Mouse (Mus musculus) ovary, postnatal 36 days (tissue): ENCODE measurements at regions not wholly inside any gene's neighbourhood (a gene's known extent, or its start where the extent isn't known, plus 50 kb on each side); places are given as distances from the start of the nearest gene placed in this dataset.
A peak's percentile ranks its signal among the peaks of the same experiment; 100 is the strongest.
"Not testable (repeated sequence)": the region's sequence is repeated elsewhere in the genome, so short reads cannot be mapped to it uniquely, and the experiment has no call there.

Source experiments
- DNase-seq: peaks from one replicate; pipeline ENCODE4 v3.0.0; 2022; ENCODE audit warnings: low spot score, mixed read lengths

- no peak for DNase-seq
Measured at GRCm38 (mm10) chr4:4335216-4335615, 257.9 kb upstream of the Sdr16c6 start.

DNA sequence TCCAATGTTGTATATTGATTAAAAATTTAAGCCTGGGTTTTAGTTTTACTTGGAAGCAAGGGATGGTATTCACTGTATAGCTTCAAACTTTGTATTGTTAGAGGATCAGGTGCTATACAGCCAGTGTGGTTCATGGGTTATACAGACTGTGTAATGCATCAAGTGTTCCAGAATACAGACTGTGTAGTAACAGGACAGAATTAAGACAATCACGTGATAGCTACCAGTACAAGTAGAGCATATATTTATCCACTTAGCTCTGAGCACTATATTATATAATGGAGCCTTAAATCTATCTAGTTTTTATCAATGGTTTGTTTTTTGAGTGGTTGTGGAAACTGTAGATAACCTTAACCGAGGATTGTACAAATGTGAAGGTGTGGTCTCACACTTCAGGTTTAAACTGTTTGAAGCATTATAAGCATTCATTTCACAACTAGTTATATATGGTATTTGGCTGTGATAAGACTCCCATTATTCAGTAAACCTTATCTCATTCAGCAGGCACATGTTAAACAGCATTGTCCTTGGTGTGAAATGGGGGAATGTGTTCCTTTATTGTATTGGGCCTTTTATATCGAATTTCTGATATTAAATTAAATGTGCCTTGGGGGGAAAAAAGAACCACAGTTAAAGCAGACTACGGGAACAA lies 256.3 kb upstream of the Sdr16c6 start:
- DNase-seq: no peak

DNA sequence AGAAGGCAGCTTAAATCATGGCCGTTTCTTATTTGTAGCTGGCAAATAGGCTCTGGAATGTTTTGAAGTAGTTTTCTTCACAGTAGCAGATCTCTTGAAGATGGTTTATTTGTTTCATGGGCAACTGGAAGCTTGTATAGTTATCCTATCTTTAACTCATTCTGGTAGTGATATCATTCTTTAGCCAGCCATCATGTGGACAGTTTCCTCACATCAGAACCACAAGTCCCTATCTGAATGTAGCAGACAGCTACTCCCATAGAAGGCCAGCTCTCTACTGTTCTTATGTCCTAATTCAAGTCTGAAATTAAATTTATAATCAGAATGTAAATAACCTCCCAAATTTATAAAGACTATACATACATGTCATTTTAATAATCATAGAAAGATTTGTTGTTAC lies 253.8 kb upstream of the Sdr16c6 start:
- DNase-seq: no peak

DNA sequence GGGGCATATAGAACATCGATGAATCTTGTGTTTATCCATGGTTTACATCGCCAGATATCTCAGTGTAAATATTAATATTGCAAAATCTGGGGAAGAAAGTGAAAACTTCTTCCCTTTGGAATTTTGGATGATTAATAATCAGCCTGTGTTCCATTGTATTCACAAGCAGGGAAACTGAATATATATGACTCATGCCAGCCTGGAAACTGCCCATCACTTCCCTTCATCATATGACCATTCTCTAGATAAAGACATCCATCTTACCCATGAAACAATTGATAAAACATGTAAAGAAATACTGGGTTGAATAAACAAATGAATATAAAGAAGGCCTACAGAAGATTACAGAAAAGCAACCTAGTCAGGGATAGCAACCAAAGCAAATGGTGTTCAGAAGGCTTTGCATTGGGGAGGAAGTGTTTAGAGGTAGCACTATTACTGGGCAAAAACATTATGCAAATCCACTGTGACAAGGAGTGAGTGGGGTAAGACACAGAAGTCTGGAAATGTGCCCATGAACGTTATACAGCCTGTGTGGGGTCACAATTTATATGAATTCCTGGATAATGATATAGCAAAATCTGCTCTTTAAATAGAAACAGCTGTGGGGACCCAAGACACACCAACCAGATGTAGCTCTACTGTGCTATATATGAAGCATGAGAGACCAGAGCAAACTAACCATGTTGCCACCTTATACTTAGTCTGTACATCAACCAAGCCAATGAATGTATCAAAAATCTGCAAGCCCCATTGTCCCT lies 238.5 kb upstream of the Sdr16c6 start:
- no peak for DNase-seq

DNA sequence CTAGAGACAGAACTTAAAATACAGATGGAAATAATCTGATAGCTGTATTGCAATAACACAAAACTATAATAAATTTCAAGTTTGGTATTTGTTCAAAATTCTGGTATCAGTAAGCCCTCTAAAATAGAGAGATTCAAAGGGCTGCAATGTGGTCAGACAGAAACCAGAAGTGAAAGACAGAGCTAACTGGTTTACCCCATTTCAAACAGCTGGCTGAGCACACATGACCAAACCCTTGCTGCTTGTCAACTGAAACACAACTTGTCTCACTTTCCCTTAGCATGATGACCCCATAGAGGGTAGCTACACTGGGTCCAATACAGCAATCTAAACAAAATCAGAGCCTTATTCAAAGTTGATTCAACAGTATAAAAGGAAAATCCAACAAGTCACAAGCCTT lies 234.2 kb upstream of the Sdr16c6 start:
- no peak for DNase-seq

GRCm38 (mm10) chr4:4306922-4307321 lies 229.6 kb upstream of the Sdr16c6 start:
- DNase-seq: no peak

DNA sequence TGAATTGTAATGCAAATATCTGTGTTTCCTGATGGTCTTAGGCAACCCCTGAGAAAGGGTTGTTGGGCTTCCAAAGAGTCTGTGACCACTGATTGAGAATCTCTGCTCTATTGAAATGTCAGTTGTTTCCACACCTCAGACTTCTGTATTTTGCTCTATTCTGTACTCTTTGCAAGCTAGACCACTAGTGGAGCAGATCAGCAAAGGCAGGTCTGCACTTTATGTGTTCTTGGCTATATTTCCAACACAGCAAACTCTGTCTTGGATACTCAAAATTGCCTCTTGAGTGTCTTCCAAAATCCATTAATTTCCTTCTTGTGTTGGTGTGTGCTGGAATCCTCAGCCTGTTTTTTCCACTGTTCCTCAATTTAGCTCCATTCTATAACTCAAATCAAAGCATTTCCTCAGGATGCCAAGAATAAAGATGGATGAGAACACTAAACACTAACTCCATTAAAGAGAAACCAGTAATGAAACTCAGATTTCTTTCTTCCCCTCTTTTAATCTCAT lies 228.5 kb upstream of the Sdr16c6 start:
- DNase-seq: no peak

DNA sequence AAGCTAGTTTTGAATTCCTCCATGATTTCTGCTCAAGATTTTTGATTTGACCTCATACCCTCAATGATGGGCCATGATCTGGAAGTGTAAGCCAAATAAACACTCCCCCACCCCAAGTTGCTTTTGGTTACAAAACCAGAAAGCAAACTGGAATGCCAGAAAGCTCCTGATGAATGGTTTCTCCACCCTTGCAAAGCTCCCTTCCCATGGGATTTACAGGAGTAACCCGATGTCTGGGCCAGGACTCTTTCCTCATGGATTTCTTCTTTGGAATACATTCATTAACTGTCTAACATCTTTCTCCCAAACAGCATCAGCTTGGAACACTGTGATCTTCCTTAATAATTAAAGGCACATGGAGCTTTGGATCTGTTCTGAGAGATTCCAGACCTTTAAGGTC lies 227.3 kb upstream of the Sdr16c6 start:
- no peak for DNase-seq

DNA sequence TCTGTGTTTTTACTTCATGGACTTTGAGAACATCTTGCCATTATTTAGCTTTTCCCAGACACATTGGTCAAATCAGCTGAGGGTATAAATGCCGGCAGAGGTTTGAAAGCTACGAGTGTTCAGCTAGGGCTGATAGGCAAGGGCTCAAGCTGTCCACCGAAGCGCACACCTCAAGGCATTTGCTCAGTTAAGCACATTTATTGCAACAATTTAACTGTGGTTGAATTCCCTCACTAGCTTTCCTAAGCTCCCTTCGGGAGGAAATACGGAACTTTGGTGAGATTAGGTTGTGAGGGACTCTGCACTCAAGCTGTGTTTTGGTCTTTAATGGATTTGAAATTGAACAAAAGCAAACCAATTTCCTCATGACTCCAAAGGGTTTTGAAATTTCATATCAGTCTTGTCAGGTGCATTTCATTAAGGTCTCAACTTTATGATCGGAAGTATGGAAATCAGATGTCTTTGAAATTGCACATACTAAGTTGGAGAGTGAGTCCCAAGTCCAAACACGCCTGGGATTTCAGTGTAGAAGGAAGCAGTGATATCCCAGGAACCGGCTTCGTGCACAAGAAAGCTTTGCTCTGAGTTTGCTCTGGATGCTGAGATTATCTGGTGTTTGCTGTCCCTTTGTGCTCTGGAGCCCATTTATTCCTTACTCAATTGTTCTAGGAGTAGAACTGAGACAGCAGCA lies 223.0 kb upstream of the Sdr16c6 start:
- DNase-seq: no peak

DNA sequence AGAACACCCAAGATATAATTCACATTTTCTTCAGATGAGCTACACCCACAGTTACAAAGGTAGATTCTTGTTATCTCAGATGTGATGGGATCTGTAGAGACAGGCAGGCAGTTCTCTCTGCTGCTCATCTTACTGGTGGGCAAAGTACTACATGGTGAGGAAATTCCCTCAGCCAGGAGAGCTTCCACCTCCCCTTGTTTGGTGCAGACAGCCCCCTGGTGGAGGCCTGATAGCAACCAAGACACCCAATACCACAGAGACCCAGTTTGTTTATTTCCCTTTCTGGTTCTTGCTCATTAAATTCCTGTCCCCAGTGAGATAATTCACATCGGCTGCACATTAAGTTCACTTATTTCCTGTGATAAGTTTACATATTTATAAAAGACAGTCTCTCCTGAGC lies 222.3 kb upstream of the Sdr16c6 start:
- DNase-seq: peak; percentile 39

DNA sequence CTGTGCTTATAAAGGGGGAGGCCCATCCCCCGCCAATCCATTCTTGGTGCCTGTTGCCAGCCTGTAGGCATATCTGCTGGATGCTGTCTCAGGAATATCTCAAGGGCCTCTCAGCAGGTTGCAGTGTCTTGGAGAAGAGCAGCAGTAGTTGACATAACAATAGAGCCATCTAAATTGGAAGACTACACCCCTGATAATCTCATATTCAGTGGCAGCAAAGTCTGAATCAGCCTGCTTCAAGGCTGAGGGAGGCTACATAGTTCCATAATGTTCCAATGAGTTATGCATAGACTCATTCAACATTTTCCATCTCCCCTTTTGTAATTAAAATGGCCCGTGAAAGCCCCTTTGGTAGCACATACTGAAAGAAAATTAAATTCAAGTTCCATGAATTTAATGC lies 172.3 kb upstream of the Sdr16c6 start:
- no peak for DNase-seq

DNA sequence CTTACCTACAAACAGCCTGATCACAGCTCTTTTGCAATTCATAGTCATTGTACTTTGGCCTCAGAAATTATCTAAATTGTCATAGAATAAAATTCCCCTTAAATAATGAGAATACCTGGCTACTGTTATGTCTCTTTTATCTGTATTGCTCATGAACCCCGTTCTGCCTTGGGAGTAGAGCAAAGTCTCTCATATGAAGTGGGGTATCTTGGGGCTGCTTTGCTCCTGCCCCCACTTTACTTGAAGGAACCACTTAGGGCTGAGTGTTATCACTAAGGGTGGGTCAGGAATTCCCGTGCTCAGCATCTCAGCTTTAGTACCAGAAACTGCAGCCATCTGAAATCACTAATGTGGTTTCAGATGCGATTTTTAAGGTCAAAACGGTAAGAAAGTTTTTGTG lies 170.3 kb upstream of the Sdr16c6 start:
- no peak for DNase-seq

GRCm38 (mm10) chr4:4242306-4242980 lies 165.1 kb upstream of the Sdr16c6 start:
- not testable (repeated sequence) for DNase-seq

DNA sequence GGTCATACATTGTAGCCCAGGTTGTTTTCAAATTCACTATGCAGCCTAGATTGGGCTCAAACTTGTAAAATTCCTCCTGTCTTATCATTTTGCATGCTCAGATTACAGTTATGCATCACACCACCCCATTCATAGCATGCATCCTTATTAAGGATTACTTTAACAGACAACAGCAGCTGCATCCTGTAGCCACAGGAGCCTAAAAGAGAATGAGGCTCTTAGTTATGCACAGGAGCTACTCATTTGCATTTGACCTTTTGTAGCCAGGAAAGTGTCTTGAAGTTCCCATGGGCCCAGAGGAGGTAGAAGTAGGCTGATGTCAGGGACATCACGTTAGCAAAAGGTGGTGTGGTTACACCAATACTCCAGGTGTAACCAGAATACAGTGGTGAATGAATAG lies 148.9 kb upstream of the Sdr16c6 start:
- DNase-seq: no peak

DNA sequence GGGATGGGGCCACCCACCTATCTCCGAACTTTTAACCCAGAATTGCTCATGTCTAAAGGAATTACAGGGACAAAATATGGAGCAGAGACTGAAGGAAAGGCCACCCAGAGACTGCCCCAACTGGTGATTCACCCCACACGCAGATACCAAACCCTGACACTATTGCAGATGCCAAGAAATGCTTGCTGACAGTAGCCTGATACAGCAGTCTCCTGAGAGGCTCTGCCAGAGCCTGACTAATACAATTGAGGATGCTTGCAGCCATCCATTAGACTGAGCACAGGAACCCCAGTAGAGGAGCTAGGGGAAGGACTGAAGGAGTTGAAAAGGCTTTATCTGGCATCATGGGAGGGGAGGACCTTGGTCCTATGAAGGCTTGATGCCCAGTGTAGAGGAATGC lies 142.4 kb upstream of the Sdr16c6 start:
- no peak for DNase-seq

- no peak for DNase-seq
Measured at GRCm38 (mm10) chr4:4211892-4212291, 134.6 kb upstream of the Sdr16c6 start.

GRCm38 (mm10) chr4:4205158-4205557 lies 127.8 kb upstream of the Sdr16c6 start:
- no peak for DNase-seq

GRCm38 (mm10) chr4:4199309-4199708 lies 122.0 kb upstream of the Sdr16c6 start:
- no peak for DNase-seq

- DNase-seq: peak; percentile 53
Measured at GRCm38 (mm10) chr4:4195834-4196233, 118.5 kb upstream of the Sdr16c6 start.

- peak; percentile 21 for DNase-seq
Measured at GRCm38 (mm10) chr4:4195250-4195649, 117.9 kb upstream of the Sdr16c6 start.
